Mouse (Mus musculus) spleen, postnatal 4 days (tissue): ENCODE data around the gene Tsks.
A peak's percentile ranks its signal among the peaks of the same experiment; 100 is the strongest.

Experiments used
- DNase-seq, 2 experiments: peaks; one replicate each; pipeline ENCODE4 v3.0.0; 2022; ENCODE audit warnings: low spot score in 2 of 2

Gene Tsks

DNA sequence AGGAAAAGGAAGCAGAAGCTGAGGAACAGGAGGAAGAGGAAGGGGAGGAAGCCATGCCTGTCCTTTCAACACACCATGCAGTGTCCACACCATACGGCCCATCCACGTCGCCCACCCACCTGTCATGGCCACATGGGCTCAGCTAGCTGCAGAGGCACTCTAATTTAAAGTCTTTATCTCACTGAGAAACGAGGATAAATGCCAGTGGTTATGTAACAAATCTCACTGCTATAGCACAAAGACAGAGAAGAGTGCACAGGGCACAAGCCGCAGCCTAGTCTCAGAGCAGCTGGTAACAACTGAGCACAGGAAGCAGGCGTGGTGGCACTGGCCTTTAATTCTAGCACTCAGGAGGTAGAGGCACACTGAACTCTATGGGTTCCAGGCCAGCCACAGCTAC, 6.9 kb downstream of the Tsks start:
- DNase-seq = no peak

DNA sequence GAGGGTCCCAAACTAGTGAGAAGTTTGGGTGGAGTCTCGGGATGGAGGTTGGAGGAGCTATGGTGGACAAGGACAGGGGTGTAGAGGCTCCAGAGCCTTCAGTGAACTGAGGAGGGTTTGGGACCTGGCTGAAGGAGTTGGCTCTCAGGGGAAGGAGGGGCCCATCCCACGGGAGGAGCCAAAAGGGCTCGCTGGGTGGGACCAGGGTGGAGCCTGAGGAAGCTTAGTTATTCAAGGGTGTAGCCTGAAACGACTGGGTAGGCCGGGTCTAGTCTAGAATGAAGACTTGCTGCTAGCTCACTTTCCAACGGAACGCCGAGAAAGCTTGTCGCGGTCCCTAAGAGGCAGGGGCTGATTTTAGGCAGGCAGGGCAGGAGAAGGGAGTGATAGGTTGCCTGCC, 9.0 kb downstream of the Tsks start:
- peak; percentile 50 to 69 for DNase-seq

GRCm38 (mm10) chr7:44952611-44953306, 9.8 kb downstream of the Tsks start:
- peak; percentile 77 to 85 for DNase-seq

GRCm38 (mm10) chr7:44953561-44953960, 10.6 kb downstream of the Tsks start:
- no peak for DNase-seq

- DNase-seq = no peak
Measured at GRCm38 (mm10) chr7:44954091-44954885, 11.3 kb downstream of the Tsks start.

GRCm38 (mm10) chr7:44955628-44956027, 12.6 kb downstream of the Tsks start:
- DNase-seq = no peak

- no peak for DNase-seq
Measured at GRCm38 (mm10) chr7:44956266-44956665, 13.3 kb downstream of the Tsks start.

GRCm38 (mm10) chr7:44957183-44957835, 14.3 kb downstream of the Tsks start:
- peak in 1 of 2 experiments; percentile 64 for DNase-seq

- peak in 1 of 2 experiments; percentile 67 for DNase-seq
Measured at GRCm38 (mm10) chr7:44958208-44958607, 15.2 kb downstream of the Tsks start.

DNA sequence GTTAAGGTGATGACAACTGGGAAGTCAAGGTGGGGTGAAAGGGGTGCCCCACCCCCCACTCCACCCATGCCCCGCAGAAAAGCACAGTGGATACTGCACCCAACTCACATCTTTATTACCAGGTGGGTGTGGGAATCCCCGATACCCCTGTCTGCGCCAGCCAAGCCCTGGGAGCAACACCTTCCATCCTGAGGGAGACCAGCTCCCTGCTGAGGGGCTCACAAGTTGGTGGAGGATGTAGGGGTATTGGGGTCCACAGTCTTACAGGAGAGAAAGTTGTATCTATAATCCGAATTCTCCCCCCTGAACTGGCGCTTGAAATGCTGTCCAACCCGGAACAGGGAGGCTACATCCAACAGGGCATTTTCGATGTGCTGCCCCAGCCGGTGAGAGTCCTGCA, 16.3 kb downstream of the Tsks start:
- no peak for DNase-seq

- DNase-seq = peak; percentile 51 to 73
Measured at GRCm38 (mm10) chr7:44959874-44960511, 17.0 kb downstream of the Tsks start.

- peak in 1 of 2 experiments; percentile 60 for DNase-seq
Measured at GRCm38 (mm10) chr7:44960512-44960910, 17.5 kb downstream of the Tsks start.

DNA sequence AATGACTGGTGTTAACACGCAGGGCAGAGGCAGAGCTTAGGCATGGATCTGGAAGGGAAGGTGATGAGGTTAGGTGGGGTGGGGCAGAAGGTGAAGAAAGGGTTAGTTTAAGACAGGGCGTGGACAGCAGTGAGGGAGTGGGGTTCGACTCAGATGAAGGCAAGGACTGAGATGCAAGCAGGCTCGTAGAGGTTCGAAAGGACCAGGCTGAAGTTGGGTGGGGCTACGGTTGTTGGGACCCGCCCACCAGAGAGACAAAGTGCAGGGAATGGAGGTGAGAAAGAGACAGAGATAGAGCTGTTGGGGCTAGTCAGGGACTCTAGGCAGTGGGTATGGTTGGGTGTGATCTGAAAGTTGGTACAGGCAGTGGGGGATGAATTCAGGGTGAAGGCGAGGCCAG, 19.3 kb downstream of the Tsks start:
- DNase-seq = peak in 1 of 2 experiments; percentile 11

DNA sequence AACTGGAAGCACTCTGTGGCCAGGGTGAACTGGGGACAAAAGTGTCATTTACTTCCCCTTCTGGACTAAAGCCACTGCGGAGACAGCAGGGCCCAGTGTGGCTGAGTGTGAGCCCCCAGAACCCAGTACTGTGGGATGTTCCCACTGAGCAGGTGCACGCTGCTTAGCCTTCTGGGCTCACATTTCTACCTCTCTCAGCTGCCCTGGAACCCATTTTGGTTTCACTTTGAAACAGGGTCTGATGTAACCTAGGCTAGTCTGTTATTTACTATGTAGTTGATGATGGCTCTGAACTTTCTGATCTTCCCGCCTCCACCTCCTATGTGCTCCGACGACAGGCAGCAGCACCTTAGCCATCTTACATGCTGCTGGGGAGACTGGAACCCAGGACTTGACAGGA, 19.8 kb downstream of the Tsks start:
- DNase-seq = no peak

GRCm38 (mm10) chr7:44964990-44965389, 22.0 kb downstream of the Tsks start:
- DNase-seq = no peak

DNA sequence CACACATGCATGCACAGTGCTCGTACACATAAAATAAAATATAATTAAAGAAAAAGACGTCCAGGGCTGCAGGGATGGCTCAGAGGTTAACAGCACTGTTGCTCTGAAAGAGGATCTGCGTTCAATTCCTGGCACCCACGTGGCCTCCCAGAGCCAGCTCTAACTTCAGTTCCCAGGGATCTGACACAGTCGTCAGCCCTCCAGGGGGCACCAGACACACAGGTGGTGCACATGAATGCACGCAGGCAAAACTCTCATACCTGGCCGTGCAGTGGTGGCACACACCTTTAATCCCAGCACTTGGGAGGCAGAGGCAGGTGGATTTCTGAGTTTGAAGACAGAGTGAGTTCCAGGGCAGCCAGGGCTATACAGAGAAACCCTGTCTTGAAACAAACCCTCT, 23.0 kb downstream of the Tsks start:
- peak in 1 of 2 experiments; percentile 19 for DNase-seq

GRCm38 (mm10) chr7:44966638-44967037, 23.6 kb downstream of the Tsks start:
- no peak for DNase-seq

- peak; percentile 67 to 79 for DNase-seq
Measured at GRCm38 (mm10) chr7:44970231-44970691, 27.3 kb downstream of the Tsks start.

DNA sequence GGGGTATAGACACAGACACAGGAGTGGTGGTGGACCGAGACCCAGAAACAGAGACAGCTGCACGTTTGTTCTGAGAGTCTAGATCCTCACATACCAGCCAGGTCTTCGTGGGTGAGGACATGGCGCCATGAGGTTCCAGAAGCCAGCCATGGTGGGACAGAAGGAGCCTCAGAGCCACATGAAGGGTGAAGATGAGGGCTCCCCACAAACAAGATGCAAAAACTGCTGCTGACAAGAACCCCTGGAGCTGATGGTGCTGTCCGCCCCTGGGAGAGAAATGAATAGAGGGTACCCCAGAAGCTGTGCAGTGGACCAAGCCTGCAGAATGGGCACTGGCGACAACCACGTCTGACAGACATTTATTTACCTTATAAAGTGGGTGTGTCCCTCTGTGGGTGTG, 28.1 kb downstream of the Tsks start:
- DNase-seq = no peak

GRCm38 (mm10) chr7:44973415-44974130, 30.6 kb downstream of the Tsks start:
- no peak for DNase-seq

GRCm38 (mm10) chr7:44974383-44975116, 31.5 kb downstream of the Tsks start, which contains the start of gene Cpt1c:
Cpt1c (minus strand) TSS chr7:44974851.
- peak; percentile 74 to 83 for DNase-seq
